Mouse (Mus musculus) midbrain, embryonic 10.5 days (tissue): ENCODE measurements around the gene Sdc3. TPM values are rescaled to one million over a fixed set of nuclear protein-coding genes. Genes with fewer than 3 reads are reported as not detected.

Experiments
- DNase-seq: peaks from one replicate; pipeline ENCODE4 v3.0.0-alpha.2; 2017; ENCODE audit warnings: low spot score
- H3K27ac ChIP-seq: fragments of 300-500 bp; sonication (generic); replicated peaks from 2 replicates; pipeline ENCODE4 v1.5.1; 2016; ENCODE audit warnings: mild to moderate bottlenecking
- H3K27me3 ChIP-seq: fragments of 300-500 bp; sonication (generic); 2 replicates; pipeline ENCODE4 v1.6.1; 2016; ENCODE audit warnings: low read depth, mild to moderate bottlenecking; ENCODE audit not compliant: poor library complexity, severe bottlenecking
- H3K36me3 ChIP-seq: fragments of 300-500 bp; sonication (generic); 2 replicates; pipeline ENCODE4 v1.6.1; 2016; ENCODE audit warnings: mild to moderate bottlenecking, moderate library complexity
- H3K4me1 ChIP-seq: fragments of 300-500 bp; sonication (generic); 2 replicates; pipeline ENCODE4 v1.6.1; 2016
- H3K4me3 ChIP-seq: fragments of 300-500 bp; sonication (generic); 2 replicates; pipeline ENCODE4 v1.5.1; 2016; ENCODE audit warnings: mild to moderate bottlenecking, moderate library complexity
- H3K9me3 ChIP-seq: fragments of 300-500 bp; sonication (generic); replicated peaks from 2 replicates; pipeline ENCODE4 v1.6.1; 2016; ENCODE audit warnings: mild to moderate bottlenecking
- WGBS: fragments of 180-500 bp; shearing (Covaris S2); methylation state at CpG from one replicate; pipeline ENCODE4 v1.1.7; 2016; 5-methylcytosine and 5-hydroxymethylcytosine counted together
- polyA plus RNA-seq: library from polyadenylated mRNA; unstranded; fragments of >200 nt; fragmentation: Nextera tagmentation; extraction: Ambion mirVana; gene quantifications from 2 replicates; pipeline ENCODE4 v1.2.1, GENCODE M21; 2016

Sdc3 gene
- polyA plus RNA-seq, 1 experiment from 2014 or later, result 21.3 TPM

DNA sequence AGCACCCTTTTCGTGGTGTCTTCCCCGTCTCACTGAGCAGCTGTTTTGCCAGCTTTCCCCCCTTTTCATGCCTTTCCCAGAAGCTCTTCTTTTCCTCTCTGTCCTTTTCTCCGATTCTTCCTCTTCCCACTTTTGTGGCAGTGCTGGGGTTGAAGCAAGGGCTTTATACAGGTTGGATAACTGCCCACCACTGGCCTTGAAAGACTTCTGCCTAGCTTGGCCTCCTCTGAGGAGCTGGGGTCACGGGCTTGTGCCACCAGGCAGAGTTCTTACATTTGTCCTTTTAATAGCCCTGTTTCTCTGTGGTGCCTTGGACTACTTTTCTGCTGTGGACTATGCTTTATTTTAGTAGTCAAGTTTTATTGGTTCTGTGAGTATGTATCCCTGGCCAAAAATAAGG lies 25.4 kb upstream of the Sdc3 start:
- DNase-seq, result no peak
- 95% methylated on average over 4 of the region's 4 CpGs for WGBS
- Histone ChIP-seq H3K36me3 (peaks cover 100% of the 10 kb centered on the region), H3K4me3 (no peak overlapping the region), H3K27ac (no peak overlapping the region), H3K4me1 (no peaks in the 10 kb centered on the region), H3K27me3 (no peaks in the 10 kb centered on the region), H3K9me3 (no peaks in the 10 kb centered on the region)

DNA sequence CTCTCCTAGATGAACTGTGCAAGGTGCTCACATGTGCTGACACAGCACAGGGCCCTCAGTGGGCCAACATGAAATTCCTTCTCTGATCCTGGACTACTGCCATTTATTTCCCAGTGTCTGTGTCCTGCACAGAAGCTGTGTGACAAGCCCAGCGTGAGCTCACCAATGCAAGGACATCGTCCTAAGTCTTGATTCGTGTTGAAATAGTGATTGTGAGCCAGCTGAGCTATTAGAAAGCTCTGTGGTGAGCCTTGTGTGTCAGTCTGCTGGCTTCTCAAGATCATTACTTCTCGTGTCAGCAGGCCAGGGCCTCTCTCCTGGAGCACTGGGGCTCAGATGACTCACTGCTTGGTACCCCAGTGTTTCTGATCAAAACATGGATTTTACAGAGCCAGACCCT lies 18.4 kb upstream of the Sdc3 start:
- H3K9me3 ChIP-seq, result no peaks in the 10 kb centered on the region
- H3K27me3 ChIP-seq, result no peaks in the 10 kb centered on the region
- 89% methylated on average over 4 of the region's 4 CpGs for WGBS
- H3K27ac ChIP-seq, result no peak overlapping the region
- H3K4me1 ChIP-seq, result peaks cover 14% of the 10 kb centered on the region
- DNase-seq, result no peak
- H3K36me3 ChIP-seq, result peaks cover 100% of the 10 kb centered on the region
- H3K4me3 ChIP-seq, result no peak overlapping the region

DNA sequence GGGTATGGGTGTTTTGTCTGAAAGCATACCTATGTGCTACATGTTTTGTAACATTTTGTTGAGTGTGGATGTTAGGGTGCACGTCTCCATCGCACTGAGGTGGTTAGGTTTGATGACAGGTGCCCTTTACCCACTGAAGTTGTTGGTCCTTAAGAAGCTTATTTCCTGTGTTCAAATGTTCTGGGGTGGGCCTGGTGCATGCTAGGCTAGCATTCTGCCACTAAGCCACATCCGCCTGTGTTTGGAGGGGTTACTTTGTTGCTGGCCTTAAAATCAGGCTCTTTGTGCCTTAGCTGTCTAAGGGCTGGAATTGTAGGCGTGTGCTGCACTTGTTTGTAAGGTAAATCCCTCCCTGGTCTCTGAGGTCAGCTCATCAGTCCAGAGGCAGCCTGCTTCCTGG lies 17.5 kb upstream of the Sdc3 start:
- no peaks in the 10 kb centered on the region for H3K9me3 ChIP-seq
- H3K36me3 ChIP-seq, result peaks cover 100% of the 10 kb centered on the region
- H3K4me1 ChIP-seq, result peaks cover 14% of the 10 kb centered on the region
- 91% methylated on average over 4 of the region's 4 CpGs for WGBS
- H3K4me3 ChIP-seq, result no peak overlapping the region
- no peak overlapping the region for H3K27ac ChIP-seq
- no peak for DNase-seq
- no peaks in the 10 kb centered on the region for H3K27me3 ChIP-seq

DNA sequence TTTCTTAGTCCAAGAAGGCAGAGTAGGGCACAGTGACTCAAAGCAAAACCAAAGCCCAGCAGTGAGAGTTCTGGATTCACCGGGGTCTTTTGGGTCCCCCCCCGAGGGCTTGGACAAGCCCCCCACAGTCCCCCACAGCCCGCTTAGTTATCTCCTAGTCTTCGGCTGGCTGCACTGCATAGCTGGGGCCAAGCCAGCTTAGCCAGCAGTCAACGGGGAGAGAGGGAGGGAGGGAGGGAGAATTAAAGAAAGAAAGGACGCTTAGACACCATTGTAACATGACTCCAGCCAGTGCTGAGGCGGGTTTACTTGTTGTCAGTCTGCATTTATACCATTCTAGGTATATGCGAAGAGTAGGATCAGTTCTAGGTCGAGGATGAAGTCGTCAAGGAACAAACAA lies 14.7 kb upstream of the Sdc3 start:
- H3K27me3 ChIP-seq, result no peaks in the 10 kb centered on the region
- peaks cover 95% of the 10 kb centered on the region for H3K36me3 ChIP-seq
- no peak overlapping the region for H3K27ac ChIP-seq
- H3K4me1 ChIP-seq, result peaks cover 14% of the 10 kb centered on the region
- no peaks in the 10 kb centered on the region for H3K9me3 ChIP-seq
- no peak for DNase-seq
- H3K4me3 ChIP-seq, result no peak overlapping the region
- WGBS, result 61% methylated on average over 10 of the region's 10 CpGs

DNA sequence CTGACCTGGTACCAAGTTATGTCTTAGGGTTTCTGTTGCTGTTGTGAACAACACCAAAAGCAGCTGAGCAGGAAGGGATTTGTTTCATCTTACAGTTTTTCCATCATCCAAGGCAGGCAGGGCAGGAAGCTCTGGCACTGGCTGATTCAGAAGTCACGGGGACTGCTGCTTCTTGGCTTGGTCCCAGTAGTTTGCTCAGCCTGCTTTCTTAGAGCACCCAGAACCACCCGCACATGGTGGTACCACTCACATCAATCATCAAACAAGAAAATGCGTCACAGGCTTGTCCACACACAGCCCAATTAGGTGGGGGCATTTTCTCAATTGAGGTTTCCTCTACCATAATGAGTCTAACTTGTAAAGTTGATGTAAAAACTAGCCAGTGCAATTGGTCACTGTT lies 13.3 kb upstream of the Sdc3 start:
- Histone ChIP-seq H3K4me1 (peaks cover 14% of the 10 kb centered on the region), H3K9me3 (no peaks in the 10 kb centered on the region), H3K27ac (no peak overlapping the region), H3K36me3 (peaks cover 81% of the 10 kb centered on the region), H3K4me3 (no peak overlapping the region), H3K27me3 (no peaks in the 10 kb centered on the region)
- WGBS, result 95% methylated on average over 3 of the region's 3 CpGs
- no peak for DNase-seq

DNA sequence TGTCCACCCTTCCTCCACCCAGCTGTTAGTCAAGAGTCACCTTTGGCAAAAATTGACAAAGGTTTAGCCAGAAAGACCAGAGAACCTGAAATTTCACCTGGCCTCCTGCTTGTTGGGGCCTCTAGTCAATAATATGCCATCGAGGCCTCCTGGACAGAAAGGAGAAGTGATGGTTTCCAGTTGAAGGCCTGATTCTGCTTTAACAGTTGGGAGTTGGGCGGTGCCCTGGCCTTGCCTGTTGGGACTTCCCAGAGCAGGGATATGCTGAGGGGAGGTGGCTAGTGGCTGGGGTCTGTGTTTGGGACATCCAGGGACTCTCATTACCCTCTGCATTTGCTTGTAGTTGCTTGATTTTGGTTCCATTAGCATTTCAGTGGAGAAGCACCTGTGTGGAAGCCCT lies 9.8 kb upstream of the Sdc3 start:
- H3K27me3 ChIP-seq, result no peaks in the 10 kb centered on the region
- DNase-seq, result no peak
- no peak overlapping the region for H3K4me3 ChIP-seq
- WGBS, result 90% methylated on average over 2 of the region's 2 CpGs
- H3K4me1 ChIP-seq, result 0 out of 2 replicates have a peak, but pooled peaks cover 2% of the 10 kb centered on the region
- H3K9me3 ChIP-seq, result no peaks in the 10 kb centered on the region
- H3K27ac ChIP-seq, result no peak overlapping the region
- H3K36me3 ChIP-seq, result peaks cover 47% of the 10 kb centered on the region

DNA sequence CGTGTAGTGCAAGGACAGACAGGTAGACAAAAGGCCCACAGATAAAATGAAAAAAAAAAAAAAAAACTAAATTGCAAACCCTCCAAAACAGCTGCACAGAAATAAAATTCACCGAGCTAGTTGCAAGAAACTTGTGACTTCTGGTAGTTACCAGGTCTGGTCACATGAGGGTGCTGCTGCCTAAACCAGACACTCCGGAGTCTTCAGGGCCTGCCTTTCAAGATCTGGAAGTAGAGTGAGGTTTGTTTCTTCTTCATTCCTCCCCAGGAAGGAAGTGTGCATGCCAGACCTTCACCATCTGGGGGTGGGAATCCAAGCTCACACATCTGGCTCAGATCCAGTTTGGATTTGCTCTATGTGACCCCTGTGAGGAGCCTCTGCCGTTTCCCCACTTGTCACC lies 7.6 kb upstream of the Sdc3 start:
- peaks cover 24% of the 10 kb centered on the region for H3K36me3 ChIP-seq
- H3K27ac ChIP-seq, result no peak overlapping the region
- H3K9me3 ChIP-seq, result no peaks in the 10 kb centered on the region
- H3K27me3 ChIP-seq, result no peaks in the 10 kb centered on the region
- 40% methylated on average over 4 of the region's 4 CpGs for WGBS
- no peaks in the 10 kb centered on the region for H3K4me1 ChIP-seq
- H3K4me3 ChIP-seq, result no peak overlapping the region
- DNase-seq, result peak; percentile 43

DNA sequence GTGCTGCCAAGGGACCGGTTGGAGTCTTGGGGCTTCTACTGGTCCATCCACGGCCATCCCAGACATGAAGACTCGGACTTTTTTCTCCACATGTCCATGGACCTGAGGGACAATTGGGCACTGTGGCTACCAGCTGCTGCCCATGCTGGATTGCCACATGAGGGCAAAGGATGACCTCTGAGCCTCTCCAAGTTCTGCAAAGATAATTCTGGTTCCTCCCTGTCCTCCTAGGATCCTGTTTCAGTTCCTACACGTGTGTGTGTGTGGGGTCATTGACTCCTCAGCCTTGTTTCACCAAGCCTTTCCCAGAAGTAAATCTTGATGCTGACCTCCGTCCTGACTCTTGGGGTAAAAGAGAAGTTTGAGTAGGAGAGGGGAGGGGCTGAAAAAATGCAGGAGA lies 4.8 kb upstream of the Sdc3 start:
- peaks cover 7% of the 10 kb centered on the region for H3K4me1 ChIP-seq
- WGBS, result 84% methylated on average over 5 of the region's 5 CpGs

DNA sequence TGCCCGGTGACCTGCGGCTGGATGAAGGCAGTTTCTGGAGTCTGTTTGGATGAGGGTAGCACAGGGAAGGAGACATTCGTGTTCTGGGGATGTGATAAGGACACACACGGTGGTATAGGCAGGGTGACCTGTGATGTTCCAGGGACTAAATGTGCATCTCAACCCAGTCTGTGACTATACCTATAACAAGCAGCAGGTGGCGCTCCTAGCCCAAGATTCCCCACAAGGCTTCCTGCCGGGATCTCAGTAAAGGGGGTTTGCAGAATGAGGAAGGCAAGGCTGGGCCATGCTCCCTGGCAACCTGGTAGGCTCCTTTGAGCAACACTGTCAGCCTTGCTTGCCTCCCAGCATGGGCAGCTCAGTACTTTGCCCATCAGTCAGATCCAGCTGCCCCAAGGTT lies 2.2 kb upstream of the Sdc3 start:
- DNase-seq, result peak; percentile 87
- no peaks in the 10 kb centered on the region for H3K36me3 ChIP-seq
- WGBS, result 16% methylated on average over 6 of the region's 6 CpGs
- H3K27me3 ChIP-seq, result peaks cover 43% of the 10 kb centered on the region
- peaks cover 28% of the 10 kb centered on the region for H3K4me1 ChIP-seq
- no peaks in the 10 kb centered on the region for H3K9me3 ChIP-seq
- H3K4me3 ChIP-seq, result no peak overlapping the region
- no peak overlapping the region for H3K27ac ChIP-seq

More for the DNA sequence above, 4.8 kb upstream of the Sdc3 start:
- Histone ChIP-seq H3K4me3 (no peak overlapping the region), H3K36me3 (no peaks in the 10 kb centered on the region), H3K27me3 (peaks cover 17% of the 10 kb centered on the region), H3K9me3 (no peaks in the 10 kb centered on the region), H3K27ac (no peak overlapping the region)
- no peak for DNase-seq

DNA sequence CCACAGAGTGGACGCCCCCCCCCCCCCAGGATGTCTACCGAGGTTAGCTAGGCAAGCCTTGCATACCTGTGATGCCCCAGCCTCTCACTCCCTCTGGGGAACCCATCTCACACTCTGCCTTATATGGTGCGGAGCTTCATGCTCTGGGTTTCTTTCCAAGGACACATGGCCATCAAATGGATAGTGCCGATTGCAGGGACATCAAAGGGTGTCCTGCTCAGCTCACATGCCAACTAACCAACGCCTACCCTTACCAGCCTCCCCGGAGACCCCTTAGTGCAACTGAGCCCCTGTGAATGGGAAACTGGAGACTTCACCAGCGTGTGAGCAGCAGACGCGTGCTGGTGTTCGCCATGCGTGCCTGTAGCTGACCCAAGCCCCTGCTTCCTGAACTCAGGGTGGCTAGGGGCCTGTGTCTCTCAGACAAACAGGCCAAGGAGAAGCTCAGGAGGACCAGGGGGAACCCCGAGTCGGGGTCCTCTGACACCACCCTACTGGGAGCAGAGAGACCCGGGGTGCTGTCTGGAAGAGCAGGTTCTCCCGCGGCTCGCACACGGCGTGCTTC lies 444 bp upstream of the Sdc3 start:
- no peaks in the 10 kb centered on the region for H3K9me3 ChIP-seq
- peak overlapping the region; percentile 95 for H3K27ac ChIP-seq
- peak overlapping the region; percentile 95 for H3K4me3 ChIP-seq
- 9% methylated on average over 19 of the region's 19 CpGs for WGBS
- H3K27me3 ChIP-seq, result peaks cover 50% of the 10 kb centered on the region
- peak; percentile 59 for DNase-seq
- H3K36me3 ChIP-seq, result no peaks in the 10 kb centered on the region
- H3K4me1 ChIP-seq, result peaks cover 33% of the 10 kb centered on the region

DNA sequence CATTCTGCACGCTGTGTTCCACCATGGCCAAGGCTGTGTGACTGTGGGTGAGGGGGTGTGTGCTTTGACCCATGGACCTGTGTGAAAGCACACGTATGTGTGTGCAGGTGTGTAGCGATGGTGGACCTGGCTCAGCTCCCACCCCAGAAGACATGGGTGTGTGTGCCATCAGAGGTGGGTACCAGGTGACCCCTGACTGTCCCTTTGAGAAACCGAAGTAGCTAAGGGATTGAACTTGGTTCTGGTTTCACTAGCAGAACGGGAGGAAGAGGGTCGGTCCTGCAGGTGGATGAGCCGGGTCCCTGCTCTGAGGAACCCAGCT lies 804 bp downstream of the Sdc3 start:
- Histone ChIP-seq H3K9me3 (no peaks in the 10 kb centered on the region), H3K4me1 (peaks cover 46% of the 10 kb centered on the region), H3K27me3 (peaks cover 50% of the 10 kb centered on the region), H3K36me3 (no peaks in the 10 kb centered on the region), H3K27ac (peak overlapping the region; percentile 95), H3K4me3 (peak overlapping the region; percentile 95)
- 52% methylated on average over 7 of the region's 7 CpGs for WGBS
- DNase-seq, result no peak

DNA sequence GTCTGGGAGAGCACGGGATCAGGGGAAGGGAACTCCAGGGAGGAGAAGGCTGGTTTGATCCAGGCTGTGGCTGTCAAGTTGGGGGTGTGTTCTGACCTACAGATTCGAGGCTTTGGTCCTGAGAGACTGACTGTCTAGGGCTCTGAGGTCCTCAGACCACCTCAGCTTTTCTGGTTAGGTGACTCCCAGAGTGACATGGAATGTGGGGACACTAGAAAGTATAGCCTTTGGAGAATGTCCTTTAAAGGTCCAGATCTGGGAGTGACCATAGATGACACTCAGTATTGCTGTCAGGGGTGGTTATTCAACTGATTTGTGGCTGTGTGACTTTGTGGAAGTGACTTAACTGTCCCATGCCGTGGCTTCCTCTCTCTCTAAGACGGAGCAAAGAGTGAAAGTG lies 2.4 kb downstream of the Sdc3 start:
- Histone ChIP-seq H3K36me3 (no peaks in the 10 kb centered on the region), H3K4me1 (peaks cover 57% of the 10 kb centered on the region), H3K27ac (no peak overlapping the region), H3K27me3 (peaks cover 50% of the 10 kb centered on the region), H3K4me3 (no peak overlapping the region), H3K9me3 (no peaks in the 10 kb centered on the region)
- no peak for DNase-seq
- WGBS, result 66% methylated on average over 4 of the region's 4 CpGs

DNA sequence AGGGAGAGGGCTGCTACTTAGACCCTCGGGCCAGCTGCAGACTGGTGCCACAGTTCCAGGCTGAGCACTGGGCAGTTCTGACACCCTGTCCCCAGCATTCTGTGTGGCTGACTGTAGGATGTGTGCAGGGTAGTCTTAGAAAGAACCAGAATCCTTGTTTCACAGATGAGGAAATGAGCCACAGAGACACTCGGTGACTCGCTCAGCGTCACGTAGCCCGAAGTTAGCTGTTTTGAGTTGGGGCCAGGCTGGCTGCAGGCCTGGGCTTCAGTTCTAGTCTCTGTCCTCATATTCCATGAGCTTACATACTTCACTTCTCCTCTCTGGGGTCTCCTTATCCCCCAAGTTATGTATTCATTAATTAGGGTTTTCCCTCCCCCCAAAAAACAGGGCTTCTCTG lies 3.6 kb downstream of the Sdc3 start:
- peaks cover 65% of the 10 kb centered on the region for H3K4me1 ChIP-seq
- H3K36me3 ChIP-seq, result no peaks in the 10 kb centered on the region
- DNase-seq, result no peak
- H3K4me3 ChIP-seq, result no peak overlapping the region
- 91% methylated on average over 6 of the region's 6 CpGs for WGBS
- H3K9me3 ChIP-seq, result no peaks in the 10 kb centered on the region
- H3K27me3 ChIP-seq, result peaks cover 46% of the 10 kb centered on the region
- H3K27ac ChIP-seq, result no peak overlapping the region
